Mouse (Mus musculus) ES-Bruce4 (cell line): ENCODE results near the gene Zbtb12.

Experiments
- EP300 ChIP-seq: IDR thresholded peaks from 2 replicates; pipeline ENCODE4 v1.6.1; 2011; ENCODE audit warnings: low read depth, low read length; ENCODE audit not compliant: insufficient read depth
- POLR2A ChIP-seq: IDR thresholded peaks from one replicate; pipeline ENCODE4 v1.8.1; 2011; ENCODE audit warnings: low read length; ENCODE audit not compliant: insufficient read depth

GRCm38 (mm10) chr17:34855825-34856224 lies 23.5 kb upstream of the Zbtb12 start:
- TF ChIP-seq EP300 (no peak), POLR2A (no peak)
